Mouse (Mus musculus): ENCODE results near the gene Lrrc74b. TPM values are rescaled to one million over a fixed set of nuclear protein-coding genes. Genes with fewer than 3 reads are reported as not detected.
A peak's percentile ranks its signal among the peaks of the same experiment; 100 is the strongest.
"Not testable (repeated sequence)": the region's sequence is repeated elsewhere in the genome, so short reads cannot be mapped to it uniquely, and the experiment has no call there.

The Lrrc74b gene
- not detected for total RNA-seq (2021)

- peak; percentile 84 for DNase-seq
Measured at GRCm38 (mm10) chr16:17561128-17561750, at the start of gene Lrrc74b. TSS of gene Lrrc74b (minus strand) at chr16:17561247.

GRCm38 (mm10) chr16:17605684-17606083 lies 44.6 kb upstream of the Lrrc74b start:
- DNase-seq, result no peak

- DNase-seq, result no peak
Measured at GRCm38 (mm10) chr16:17604941-17605340, 43.9 kb upstream of the Lrrc74b start.

GRCm38 (mm10) chr16:17600944-17601562 lies 40.0 kb upstream of the Lrrc74b start:
- no peak for DNase-seq

GRCm38 (mm10) chr16:17590731-17591130 lies 29.7 kb upstream of the Lrrc74b start:
- DNase-seq, result no peak

GRCm38 (mm10) chr16:17584555-17584954 lies 23.5 kb upstream of the Lrrc74b start:
- no peak for DNase-seq

GRCm38 (mm10) chr16:17583064-17583463 lies 22.0 kb upstream of the Lrrc74b start, which contains the start of gene Slc7a4:
TSS of gene Slc7a4 (minus strand) at chr16:17583214.
- DNase-seq, result no peak

GRCm38 (mm10) chr16:17576825-17577215 lies 15.8 kb upstream of the Lrrc74b start:
- no peak for DNase-seq

- DNase-seq, result peak; percentile 74
Measured at GRCm38 (mm10) chr16:17575870-17576824, 15.1 kb upstream of the Lrrc74b start.

GRCm38 (mm10) chr16:17566186-17566585 lies 5.1 kb upstream of the Lrrc74b start:
- DNase-seq, result no peak

- no peak for DNase-seq
Measured at GRCm38 (mm10) chr16:17564771-17565170, 3.7 kb upstream of the Lrrc74b start.

GRCm38 (mm10) chr16:17564221-17564620 lies 3.2 kb upstream of the Lrrc74b start:
- no peak for DNase-seq

- no peak for DNase-seq
Measured at GRCm38 (mm10) chr16:17563580-17563979, 2.5 kb upstream of the Lrrc74b start.

- DNase-seq, result peak; percentile 71
Measured at GRCm38 (mm10) chr16:17561751-17562208, 733 bp upstream of the Lrrc74b start, which contains the start of gene P2rx6. TSS of gene P2rx6 (plus strand) at chr16:17561885.

GRCm38 (mm10) chr16:17559396-17560027 lies 1.5 kb downstream of the Lrrc74b start:
- no peak for DNase-seq

GRCm38 (mm10) chr16:17558811-17559210 lies 2.2 kb downstream of the Lrrc74b start:
- no peak for DNase-seq

- peak; percentile 83 for DNase-seq
Measured at GRCm38 (mm10) chr16:17557947-17558480, 3.0 kb downstream of the Lrrc74b start.

GRCm38 (mm10) chr16:17556907-17557306 lies 4.1 kb downstream of the Lrrc74b start:
- DNase-seq, result no peak

- no peak for DNase-seq
Measured at GRCm38 (mm10) chr16:17556180-17556579, 4.9 kb downstream of the Lrrc74b start.

GRCm38 (mm10) chr16:17554702-17555101 lies 6.3 kb downstream of the Lrrc74b start:
- DNase-seq, result not testable (repeated sequence)

GRCm38 (mm10) chr16:17553910-17554685 lies 6.9 kb downstream of the Lrrc74b start:
- peak; percentile 25 for DNase-seq
